Mouse (Mus musculus) telencephalon, adult 2 months (tissue): Measurements from ENCODE around the gene Dpf2.

Experiments
- DNase-seq: peaks from one replicate; pipeline ENCODE4 v3.0.0-alpha.2; 2011; ENCODE audit warnings: low read depth, low spot score

Gene Dpf2

GRCm38 (mm10) chr19:5864710-5865398 lies 48.0 kb downstream of the Dpf2 start:
- no peak for DNase-seq

- no peak for DNase-seq
Measured at GRCm38 (mm10) chr19:5863776-5864175, 49.0 kb downstream of the Dpf2 start.

DNA sequence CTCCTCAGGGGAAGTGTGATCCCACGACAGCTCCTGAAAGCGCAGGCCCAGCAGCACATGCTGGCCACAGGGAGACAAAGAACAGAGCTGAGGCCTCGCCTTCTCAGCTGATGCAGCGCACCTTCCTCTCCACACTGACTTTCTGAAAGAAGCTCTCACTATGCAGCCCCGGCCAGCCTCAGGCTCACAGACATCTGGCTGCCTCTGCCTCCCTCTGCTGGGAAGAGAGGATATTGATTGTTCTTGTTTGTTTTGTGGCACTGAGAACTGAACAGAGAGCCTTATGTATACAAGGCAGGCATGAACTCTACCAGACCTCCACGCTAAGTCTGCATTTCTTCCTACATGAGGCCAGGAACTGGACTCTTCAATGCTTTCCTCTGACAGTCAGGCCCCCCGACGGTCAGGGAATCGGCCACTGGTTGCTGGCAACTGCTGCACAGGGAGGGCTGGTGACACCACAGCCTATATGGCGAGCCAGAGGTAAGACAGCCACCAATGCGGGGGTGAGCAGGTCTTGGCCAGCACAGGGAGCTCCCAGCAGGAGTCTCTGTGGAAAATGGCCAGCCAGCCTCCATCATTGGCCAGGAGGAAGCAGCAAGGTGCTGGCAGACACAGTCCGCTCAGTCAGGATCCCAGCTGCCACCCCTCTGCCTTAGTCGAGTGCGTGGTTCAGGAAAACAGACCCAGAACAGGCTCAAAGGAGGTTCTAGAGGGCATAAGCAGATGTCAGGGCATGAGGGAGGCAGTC lies 50.3 kb downstream of the Dpf2 start:
- DNase-seq, result no peak

DNA sequence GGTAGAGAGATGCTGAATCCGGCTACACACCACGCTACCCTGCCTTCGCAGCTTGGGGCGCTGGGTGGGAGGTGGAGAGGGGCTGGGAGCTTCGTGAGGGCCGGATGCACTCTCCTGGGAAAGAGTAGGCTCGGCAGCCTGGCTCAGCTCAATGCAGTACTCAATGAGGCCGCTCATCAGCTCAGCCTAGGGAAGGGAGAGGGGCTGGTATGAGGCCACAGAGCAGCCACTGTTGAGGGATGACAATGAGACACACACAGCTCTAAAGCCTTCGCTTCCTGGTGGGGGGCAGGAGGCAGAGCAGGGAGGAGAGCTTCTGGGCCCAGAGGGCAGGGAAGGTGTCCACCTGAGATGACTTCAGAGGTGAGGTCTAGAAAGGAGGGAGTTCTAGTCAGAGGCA lies 56.2 kb downstream of the Dpf2 start:
- DNase-seq, result no peak

GRCm38 (mm10) chr19:5852035-5852722 lies 60.6 kb downstream of the Dpf2 start:
- DNase-seq, result no peak

DNA sequence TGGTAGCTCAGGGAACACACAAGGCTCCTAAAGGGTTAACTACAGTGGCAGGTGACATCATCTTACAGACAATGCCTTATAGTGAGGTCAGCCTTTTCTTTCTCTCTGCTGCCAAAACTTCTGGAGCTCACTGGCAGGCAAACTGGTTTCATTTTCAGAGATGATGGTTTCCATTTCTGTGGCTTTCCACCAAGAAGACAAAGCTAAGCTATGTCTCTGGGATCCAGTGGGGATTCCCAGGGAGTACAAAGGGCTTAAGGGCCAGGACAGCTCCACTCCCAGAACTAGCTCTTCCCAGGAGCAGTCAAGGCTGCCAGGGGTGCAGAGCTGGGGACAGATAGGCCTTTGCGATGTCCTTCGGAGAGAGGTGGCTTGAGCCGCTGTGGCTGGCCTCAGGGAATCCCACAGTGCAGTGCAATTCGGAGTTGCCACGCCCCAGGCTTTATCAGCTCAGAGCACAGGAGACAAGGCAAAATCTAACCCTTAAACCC lies 61.3 kb downstream of the Dpf2 start:
- DNase-seq, result no peak

- DNase-seq, result no peak
Measured at GRCm38 (mm10) chr19:5850860-5851259, 62.0 kb downstream of the Dpf2 start.

DNA sequence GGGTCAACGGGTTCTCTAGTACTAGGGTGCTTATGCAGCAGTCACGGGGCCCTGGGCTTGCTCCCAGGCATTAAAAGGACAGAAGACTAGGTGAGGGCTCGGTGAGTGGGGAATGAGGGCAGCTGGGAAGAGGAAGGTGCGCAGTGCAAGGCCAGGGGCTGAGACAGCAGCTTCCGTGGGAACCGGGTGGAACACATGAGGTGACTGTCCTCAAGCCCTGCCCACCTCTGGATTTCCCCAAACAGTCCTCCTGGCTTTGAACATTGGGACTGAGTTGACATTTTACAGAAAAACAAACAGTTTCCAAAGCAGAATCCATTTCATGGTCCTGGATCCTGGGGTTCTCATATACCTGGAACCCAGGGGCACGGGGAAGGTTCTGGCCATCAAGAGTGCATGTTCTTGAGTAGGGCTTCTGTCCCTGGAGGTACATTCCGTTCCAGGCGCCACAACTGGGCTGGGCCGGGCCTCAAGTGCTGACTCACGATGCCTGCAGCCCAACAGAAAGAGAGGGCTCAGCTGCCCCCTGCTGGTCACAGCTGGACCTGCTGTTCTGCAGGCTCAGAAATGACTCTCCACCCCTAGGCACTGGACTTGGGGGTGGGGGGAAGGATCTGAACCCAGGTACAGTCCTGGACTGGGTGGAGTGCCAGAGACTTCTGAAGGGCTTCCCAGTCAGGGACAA lies 62.8 kb downstream of the Dpf2 start:
- no peak for DNase-seq

GRCm38 (mm10) chr19:5848826-5849672 lies 63.8 kb downstream of the Dpf2 start:
- no peak for DNase-seq

- no peak for DNase-seq
Measured at GRCm38 (mm10) chr19:5848032-5848825, 64.6 kb downstream of the Dpf2 start.

DNA sequence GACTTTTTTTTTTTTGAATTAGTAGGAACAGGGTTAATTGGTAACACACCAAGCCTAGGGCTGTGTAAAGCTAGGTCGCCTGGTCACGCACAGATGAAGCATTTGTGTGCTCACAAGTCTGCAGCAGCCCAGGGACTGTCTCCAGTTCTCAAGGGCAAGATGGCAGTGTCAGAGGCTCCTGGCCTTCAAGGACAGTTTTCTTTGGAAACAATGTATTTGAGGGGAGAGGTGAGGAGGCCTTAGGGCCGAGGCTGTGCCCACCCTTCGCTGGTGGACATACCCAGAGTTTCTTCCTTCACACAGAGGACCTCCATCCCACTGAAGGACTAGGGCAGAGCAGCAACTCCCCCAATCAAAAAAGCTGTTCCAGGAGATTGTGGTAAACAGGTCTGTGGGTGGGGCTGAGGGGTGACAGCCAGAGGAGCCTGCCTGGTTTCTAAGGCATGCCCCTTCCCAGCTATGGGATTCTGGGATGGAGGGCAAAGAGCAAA lies 65.5 kb downstream of the Dpf2 start:
- DNase-seq, result no peak

- peak; percentile 100 for DNase-seq
Measured at GRCm38 (mm10) chr19:5846557-5847305, 66.1 kb downstream of the Dpf2 start.
